Mouse (Mus musculus) heart, embryonic 10.5 days (tissue): Measurements from ENCODE around the gene Sc5d. TPM values are rescaled to one million over a fixed set of nuclear protein-coding genes. Genes with fewer than 3 reads are reported as not detected.

Experiments used
- DNase-seq: peaks from one replicate; pipeline ENCODE4 v3.0.0-alpha.2; 2017; ENCODE audit warnings: low spot score
- H3K27ac ChIP-seq: fragments of 300-500 bp; sonication (generic); 2 replicates; pipeline ENCODE4 v1.5.1; 2016; ENCODE audit warnings: mild to moderate bottlenecking
- H3K27me3 ChIP-seq: fragments of 300-500 bp; sonication (generic); 2 replicates; pipeline ENCODE4 v1.6.1; 2016; ENCODE audit warnings: mild to moderate bottlenecking; ENCODE audit not compliant: poor library complexity, insufficient read depth, severe bottlenecking
- H3K36me3 ChIP-seq: fragments of 300-500 bp; sonication (generic); 2 replicates; pipeline ENCODE4 v1.6.1; 2016; ENCODE audit warnings: mild to moderate bottlenecking, moderate library complexity
- H3K4me1 ChIP-seq: fragments of 300-500 bp; sonication (generic); 2 replicates; pipeline ENCODE4 v1.6.1; 2016; ENCODE audit warnings: mild to moderate bottlenecking
- H3K4me3 ChIP-seq: fragments of 300-500 bp; sonication (generic); 2 replicates; pipeline ENCODE4 v1.5.1; 2016; ENCODE audit warnings: mild to moderate bottlenecking, moderate library complexity
- H3K9me3 ChIP-seq: fragments of 300-500 bp; sonication (generic); 2 replicates; pipeline ENCODE4 v1.6.1; 2016; ENCODE audit warnings: mild to moderate bottlenecking, moderate library complexity
- WGBS: fragments of 180-500 bp; shearing (Covaris S2); methylation state at CpG from one replicate; pipeline ENCODE4 v1.1.7; 2016; 5-methylcytosine and 5-hydroxymethylcytosine counted together
- polyA plus RNA-seq: library from polyadenylated mRNA; unstranded; fragments of >200 nt; fragmentation: Nextera tagmentation; extraction: Ambion mirVana; gene quantifications from 2 replicates; pipeline ENCODE4 v1.2.1, GENCODE M21; 2016

The Sc5d gene
- polyA plus RNA-seq, 1 experiment from 2014 or later, result 58.1 TPM

GRCm38 (mm10) chr9:42208463-42208862 lies 55.6 kb downstream of the Sc5d start:
- Histone ChIP-seq H3K4me3 (no peak overlapping the region), H3K27me3 (no peaks in the 10 kb centered on the region), H3K9me3 (no peaks in the 10 kb centered on the region), H3K27ac (no peak overlapping the region), H3K4me1 (peaks cover 21% of the 10 kb centered on the region), H3K36me3 (no peaks in the 10 kb centered on the region)
- DNase-seq, result no peak
- 25% methylated on average over 5 of the region's 5 CpGs for WGBS

- DNase-seq, result no peak
- no peaks in the 10 kb centered on the region for H3K36me3 ChIP-seq
- no peak overlapping the region for H3K4me3 ChIP-seq
- WGBS, result 67% methylated on average over 1 of the region's 1 CpGs
- H3K4me1 ChIP-seq, result peaks cover 21% of the 10 kb centered on the region
- no peaks in the 10 kb centered on the region for H3K9me3 ChIP-seq
- H3K27me3 ChIP-seq, result no peaks in the 10 kb centered on the region
- H3K27ac ChIP-seq, result no peak overlapping the region
These were observed 57.3 kb downstream of the Sc5d start for GRCm38 (mm10) chr9:42206750-42207149.

DNA sequence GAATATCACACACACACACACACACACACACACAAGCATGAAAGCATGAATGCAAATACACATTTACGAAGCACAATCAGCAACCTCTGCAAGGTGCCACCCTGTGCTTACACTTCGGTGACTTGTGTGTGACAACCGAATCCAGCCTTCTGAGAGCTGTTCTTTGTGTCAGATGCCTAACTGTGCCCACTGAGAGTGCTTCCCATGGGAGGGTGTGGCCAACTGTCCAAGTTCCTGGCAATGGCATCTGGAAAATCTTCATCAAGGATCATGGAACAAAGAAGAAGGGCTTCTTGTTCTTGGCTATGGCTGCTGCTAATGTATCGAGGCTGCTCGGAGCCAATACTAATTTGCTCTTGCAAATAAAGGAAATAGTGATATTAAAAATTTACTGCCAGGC lies 61.8 kb downstream of the Sc5d start:
- peaks cover 6% of the 10 kb centered on the region; the same call in 1 of the 2 replicates for H3K27me3 ChIP-seq
- 83% methylated on average over 5 of the region's 5 CpGs for WGBS
- no peaks in the 10 kb centered on the region for H3K4me1 ChIP-seq
- H3K4me3 ChIP-seq, result no peak overlapping the region
- H3K9me3 ChIP-seq, result no peaks in the 10 kb centered on the region
- no peak for DNase-seq
- no peak overlapping the region for H3K27ac ChIP-seq
- H3K36me3 ChIP-seq, result no peaks in the 10 kb centered on the region

Other genes with a start within 250 kb of the Sc5d start
- 6.8 and 12.6 TPM in 2 replicates for gene Sorl1, start 140.0 kb downstream of the Sc5d start, polyA plus RNA-seq
- 0.06 and 0.18 TPM in 2 replicates for gene Tecta, start 135.7 kb upstream of the Sc5d start, polyA plus RNA-seq
- gene Tbcel, start 243.6 kb upstream of the Sc5d start, polyA plus RNA-seq, result 2.7 and 4.9 TPM in 2 replicates